Mouse (Mus musculus) stomach, postnatal 0 days (tissue): ENCODE results near the gene Samd4b.

ENCODE experiments used
- CTCF ChIP-seq: IDR thresholded peaks from 2 replicates; pipeline ENCODE4 v1.5.1; 2016; ENCODE audit warnings: antibody characterized with exemption, low read depth, mild to moderate bottlenecking, moderate library complexity
- EP300 ChIP-seq: optimal IDR thresholded peaks from 2 replicates; pipeline ENCODE3; 2016; ENCODE audit warnings: antibody characterized with exemption

- TF ChIP-seq CTCF (no peak), EP300 (no peak)
These were observed 14.2 kb downstream of the Samd4b start for GRCm38 (mm10) chr7:28583570-28584344.
